Mouse (Mus musculus): ENCODE results near the gene Tex45. TPM values are rescaled to one million over a fixed set of nuclear protein-coding genes. Genes with fewer than 3 reads are reported as not detected.

The Tex45 gene
- polyA plus RNA-seq, 1 experiment from 2014 or later, result 0.23 TPM

DNA sequence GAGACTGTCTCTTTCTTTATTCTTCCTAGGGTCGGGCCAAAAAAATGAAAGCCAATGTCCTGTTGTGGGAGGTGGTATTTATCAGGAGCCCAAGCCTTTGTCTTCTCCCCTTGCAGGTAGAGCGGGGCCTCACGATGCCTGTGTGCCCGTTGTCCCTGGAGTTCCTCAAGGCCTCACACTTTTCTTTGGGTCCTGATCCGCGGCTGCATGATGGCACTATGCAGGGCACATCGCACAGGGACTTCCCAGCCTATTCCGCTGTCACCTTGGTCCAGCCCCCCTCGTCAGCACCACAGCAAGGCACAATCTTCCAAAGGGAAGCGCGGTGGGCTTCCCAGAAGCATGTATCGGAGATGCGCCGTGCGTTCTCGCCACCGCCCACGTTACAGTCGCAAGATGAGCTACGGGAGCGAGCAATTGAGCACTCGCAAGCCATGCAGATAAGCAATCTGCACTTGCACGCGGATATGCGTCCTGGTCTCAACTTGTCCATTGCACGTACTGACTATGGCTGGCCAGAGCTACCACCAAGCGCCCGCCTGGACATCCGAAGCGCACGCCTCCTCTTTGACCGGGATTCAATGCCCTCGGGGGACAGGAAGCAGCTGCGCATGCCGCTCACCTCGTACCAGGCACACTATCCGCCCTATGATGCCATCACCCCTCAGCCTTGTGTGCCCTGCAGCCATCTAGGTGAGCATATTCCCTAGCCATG is 5.2 kb downstream of the Tex45 start:
- 33% methylated on average over 37 of the region's 37 CpGs for WGBS
- H3K9me3 ChIP-seq (ENCODE audit: control insufficient read depth, low read length), result no peaks in the 10 kb centered on the region
- no peak for DNase-seq (ENCODE audit: low spot score, missing footprints)
- H3K9ac ChIP-seq (ENCODE audit: low read length), result no peak overlapping the region
- no peak overlapping the region for H3K27ac ChIP-seq (ENCODE audit: low read depth, low read length)
- no peaks in the 10 kb centered on the region for H3K4me1 ChIP-seq (ENCODE audit: control insufficient read depth, insufficient read depth, low read length)
- peak overlapping the region; percentile 11; the same call in 1 of the 2 replicates for H3K4me3 ChIP-seq (ENCODE audit: low read depth, low read length)
- peak overlapping the region; percentile 33 for H3K4me2 ChIP-seq
- 0 out of 2 replicates have a peak, but pooled peaks have one; percentile 42 for ATAC-seq (ENCODE audit: low FRiP score)
- H3K36me3 ChIP-seq (ENCODE audit: control insufficient read depth, insufficient read depth, low read length), result no peaks in the 10 kb centered on the region
- 0 out of 2 replicates have a peak, but pooled peaks cover 6% of the 10 kb centered on the region for H3K27me3 ChIP-seq (ENCODE audit: control insufficient read depth, insufficient read depth, low read length)

DNA sequence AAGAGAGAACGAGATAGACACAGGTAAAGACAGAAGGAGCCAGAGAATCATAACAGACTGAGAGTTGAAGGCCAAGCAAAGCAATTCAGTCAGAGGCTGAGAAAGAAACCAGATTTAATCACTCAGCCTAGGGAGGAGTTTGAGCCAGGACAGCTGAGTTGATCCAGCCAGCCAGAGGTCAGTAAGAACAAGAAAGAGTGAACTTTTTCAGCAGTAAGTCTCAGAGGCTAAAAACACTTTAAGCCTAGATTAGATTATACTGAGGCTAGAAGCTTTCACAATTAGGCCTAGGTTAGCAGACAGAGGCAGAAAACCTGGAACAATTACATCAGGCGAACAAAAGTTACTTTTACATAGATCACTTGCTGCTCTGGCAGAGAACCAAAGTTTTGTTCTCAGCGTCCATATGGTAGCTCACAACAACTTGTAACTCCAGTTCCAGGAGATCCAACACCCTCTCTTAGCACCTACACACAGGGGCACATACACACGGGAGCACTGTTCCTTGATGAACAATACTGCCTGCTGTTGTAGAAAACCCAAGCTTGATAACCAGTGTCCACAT is 9.6 kb downstream of the Tex45 start:
- ATAC-seq (ENCODE audit: low FRiP score), result no peak
- H3K9me3 ChIP-seq (ENCODE audit: control insufficient read depth, low read length), result no peaks in the 10 kb centered on the region

DNA sequence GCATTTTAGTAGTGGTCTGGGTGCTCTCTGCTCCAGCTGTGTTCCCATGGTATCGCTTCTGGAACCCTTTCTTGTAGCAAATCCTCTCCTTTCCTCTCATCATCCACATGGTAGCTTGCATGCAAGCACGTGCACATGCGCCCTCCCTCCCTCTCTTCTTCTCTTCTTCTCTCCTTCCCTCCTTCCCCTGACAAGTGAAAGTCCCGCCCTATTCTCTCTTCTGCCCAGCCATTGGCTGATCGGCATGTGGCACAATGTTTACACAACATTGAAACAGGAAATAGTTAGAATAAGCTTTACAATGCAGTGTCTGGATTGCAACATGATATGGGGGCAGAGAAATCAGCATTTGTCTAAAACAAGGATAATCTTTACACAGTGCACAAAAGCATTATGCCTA is 10.9 kb downstream of the Tex45 start:
- H3K4me2 ChIP-seq, result no peak overlapping the region
- no peak overlapping the region for H3K9ac ChIP-seq (ENCODE audit: low read length)
- no peak overlapping the region for H3K4me3 ChIP-seq (ENCODE audit: low read depth, low read length)
- no peaks in the 10 kb centered on the region for H3K27me3 ChIP-seq (ENCODE audit: control insufficient read depth, insufficient read depth, low read length)
- no peaks in the 10 kb centered on the region for H3K9me3 ChIP-seq (ENCODE audit: control insufficient read depth, low read length)
- H3K27ac ChIP-seq (ENCODE audit: low read depth, low read length), result no peak overlapping the region
- WGBS, result 66% methylated on average over 5 of the region's 5 CpGs
- no peak for ATAC-seq (ENCODE audit: low FRiP score)
- no peaks in the 10 kb centered on the region for H3K36me3 ChIP-seq (ENCODE audit: control insufficient read depth, insufficient read depth, low read length)
- H3K4me1 ChIP-seq (ENCODE audit: control insufficient read depth, insufficient read depth, low read length), result no peaks in the 10 kb centered on the region
- DNase-seq (ENCODE audit: low spot score, missing footprints), result no peak

More for the DNA sequence above, 9.6 kb downstream of the Tex45 start:
- no peaks in the 10 kb centered on the region for H3K4me1 ChIP-seq (ENCODE audit: control insufficient read depth, insufficient read depth, low read length)
- no peak overlapping the region for H3K4me2 ChIP-seq
- 0 out of 2 replicates have a peak, but pooled peaks cover 6% of the 10 kb centered on the region for H3K27me3 ChIP-seq (ENCODE audit: control insufficient read depth, insufficient read depth, low read length)
- no peak overlapping the region for H3K27ac ChIP-seq (ENCODE audit: low read depth, low read length)
- no peaks in the 10 kb centered on the region for H3K36me3 ChIP-seq (ENCODE audit: control insufficient read depth, insufficient read depth, low read length)
- no peak overlapping the region for H3K4me3 ChIP-seq (ENCODE audit: low read depth, low read length)
- 82% methylated on average over 4 of the region's 4 CpGs for WGBS
- no peak for DNase-seq (ENCODE audit: low spot score, missing footprints)
- H3K9ac ChIP-seq (ENCODE audit: low read length), result no peak overlapping the region

DNA sequence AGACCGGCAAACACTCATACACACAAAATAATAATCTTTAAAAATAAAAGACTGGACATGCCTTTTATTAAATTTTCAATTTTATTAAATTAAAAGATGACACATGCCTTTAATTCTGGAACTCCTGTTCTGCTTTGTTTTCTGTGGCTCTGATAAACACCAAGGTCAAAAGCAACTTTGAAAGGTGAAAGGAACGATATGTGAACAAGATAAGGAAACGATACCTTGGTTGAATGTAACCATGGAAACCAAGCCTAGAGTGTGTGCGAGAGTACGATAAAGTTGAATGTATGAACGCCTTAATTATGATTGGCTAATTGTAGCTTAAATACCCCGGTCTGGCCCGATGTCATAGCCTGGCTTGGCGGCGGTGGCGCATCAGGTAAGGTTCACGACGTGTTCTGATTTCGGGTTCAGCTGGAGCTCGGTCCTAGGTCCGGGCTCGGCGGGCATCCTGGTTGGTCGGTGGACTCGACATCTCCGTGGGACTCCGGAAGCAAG is 11.6 kb downstream of the Tex45 start:
- no peaks in the 10 kb centered on the region for H3K9me3 ChIP-seq (ENCODE audit: control insufficient read depth, low read length)
- DNase-seq (ENCODE audit: low spot score, missing footprints), result no peak
- H3K4me1 ChIP-seq (ENCODE audit: control insufficient read depth, insufficient read depth, low read length), result no peaks in the 10 kb centered on the region
- ATAC-seq (ENCODE audit: low FRiP score), result no peak
- no peak overlapping the region for H3K9ac ChIP-seq (ENCODE audit: low read length)
- no peaks in the 10 kb centered on the region for H3K36me3 ChIP-seq (ENCODE audit: control insufficient read depth, insufficient read depth, low read length)
- H3K27me3 ChIP-seq (ENCODE audit: control insufficient read depth, insufficient read depth, low read length), result no peaks in the 10 kb centered on the region
- 91% methylated on average over 22 of the region's 22 CpGs for WGBS
- H3K4me3 ChIP-seq (ENCODE audit: low read depth, low read length), result no peak overlapping the region
- no peak overlapping the region for H3K27ac ChIP-seq (ENCODE audit: low read depth, low read length)
- no peak overlapping the region for H3K4me2 ChIP-seq

DNA sequence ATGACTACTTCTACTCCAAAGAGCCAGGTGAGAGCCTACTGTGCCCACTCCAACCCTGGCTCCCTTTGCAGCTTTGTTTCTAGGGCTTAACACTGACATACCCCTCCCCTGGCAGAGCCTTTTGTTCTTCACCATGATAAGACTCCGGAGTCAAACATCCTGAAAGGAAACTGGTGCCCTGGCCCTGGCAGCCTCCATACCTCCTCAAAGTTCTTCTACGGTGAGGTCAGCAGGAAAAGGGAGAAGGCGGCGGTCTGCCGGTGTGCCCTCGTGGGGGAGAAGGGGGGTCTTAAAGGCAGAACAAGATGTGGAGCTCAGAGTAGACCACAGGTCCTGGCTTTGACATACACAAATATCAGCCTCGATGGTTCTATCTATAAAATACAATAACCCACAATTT is 12.9 kb downstream of the Tex45 start:
- ATAC-seq (ENCODE audit: low FRiP score) (no peak), DNase-seq (ENCODE audit: low spot score, missing footprints) (no peak)
- Histone ChIP-seq H3K9me3 (ENCODE audit: control insufficient read depth, low read length) (no peaks in the 10 kb centered on the region), H3K27me3 (ENCODE audit: control insufficient read depth, insufficient read depth, low read length) (no peaks in the 10 kb centered on the region), H3K27ac (ENCODE audit: low read depth, low read length) (no peak overlapping the region), H3K4me2 (no peak overlapping the region), H3K4me1 (ENCODE audit: control insufficient read depth, insufficient read depth, low read length) (no peaks in the 10 kb centered on the region), H3K36me3 (ENCODE audit: control insufficient read depth, insufficient read depth, low read length) (no peaks in the 10 kb centered on the region), H3K4me3 (ENCODE audit: low read depth, low read length) (no peak overlapping the region), H3K9ac (ENCODE audit: low read length) (no peak overlapping the region)
- 92% methylated on average over 7 of the region's 7 CpGs for WGBS

DNA sequence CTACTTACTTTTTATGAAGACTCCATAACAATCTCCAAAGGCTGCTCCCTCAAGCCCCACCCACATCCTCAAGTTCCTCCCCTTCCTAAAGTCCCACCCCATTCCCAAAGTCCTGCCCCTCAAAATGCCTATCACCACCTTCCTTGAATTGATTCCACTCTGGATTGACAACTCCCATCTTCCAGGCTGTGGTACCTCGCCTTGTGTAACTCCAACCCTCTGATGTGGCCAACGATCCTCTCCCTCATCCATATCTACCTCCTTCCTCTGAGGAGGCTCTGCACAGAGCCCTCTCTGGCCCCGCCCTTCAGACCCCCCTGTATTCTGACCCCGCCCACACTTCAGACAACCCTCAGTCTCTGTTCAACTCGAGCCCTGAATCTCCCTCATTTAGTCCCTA is 14.5 kb downstream of the Tex45 start:
- DNase-seq (ENCODE audit: low spot score, missing footprints) (no peak), ATAC-seq (ENCODE audit: low FRiP score) (peak; percentile 55; the same call in 1 of the 2 replicates)
- Histone ChIP-seq H3K4me1 (ENCODE audit: control insufficient read depth, insufficient read depth, low read length) (no peaks in the 10 kb centered on the region), H3K9ac (ENCODE audit: low read length) (no peak overlapping the region), H3K36me3 (ENCODE audit: control insufficient read depth, insufficient read depth, low read length) (no peaks in the 10 kb centered on the region), H3K9me3 (ENCODE audit: control insufficient read depth, low read length) (no peaks in the 10 kb centered on the region), H3K4me2 (no peak overlapping the region), H3K4me3 (ENCODE audit: low read depth, low read length) (no peak overlapping the region), H3K27ac (ENCODE audit: low read depth, low read length) (no peak overlapping the region), H3K27me3 (ENCODE audit: control insufficient read depth, insufficient read depth, low read length) (no peaks in the 10 kb centered on the region)
- 24% methylated on average over 5 of the region's 5 CpGs for WGBS

DNA sequence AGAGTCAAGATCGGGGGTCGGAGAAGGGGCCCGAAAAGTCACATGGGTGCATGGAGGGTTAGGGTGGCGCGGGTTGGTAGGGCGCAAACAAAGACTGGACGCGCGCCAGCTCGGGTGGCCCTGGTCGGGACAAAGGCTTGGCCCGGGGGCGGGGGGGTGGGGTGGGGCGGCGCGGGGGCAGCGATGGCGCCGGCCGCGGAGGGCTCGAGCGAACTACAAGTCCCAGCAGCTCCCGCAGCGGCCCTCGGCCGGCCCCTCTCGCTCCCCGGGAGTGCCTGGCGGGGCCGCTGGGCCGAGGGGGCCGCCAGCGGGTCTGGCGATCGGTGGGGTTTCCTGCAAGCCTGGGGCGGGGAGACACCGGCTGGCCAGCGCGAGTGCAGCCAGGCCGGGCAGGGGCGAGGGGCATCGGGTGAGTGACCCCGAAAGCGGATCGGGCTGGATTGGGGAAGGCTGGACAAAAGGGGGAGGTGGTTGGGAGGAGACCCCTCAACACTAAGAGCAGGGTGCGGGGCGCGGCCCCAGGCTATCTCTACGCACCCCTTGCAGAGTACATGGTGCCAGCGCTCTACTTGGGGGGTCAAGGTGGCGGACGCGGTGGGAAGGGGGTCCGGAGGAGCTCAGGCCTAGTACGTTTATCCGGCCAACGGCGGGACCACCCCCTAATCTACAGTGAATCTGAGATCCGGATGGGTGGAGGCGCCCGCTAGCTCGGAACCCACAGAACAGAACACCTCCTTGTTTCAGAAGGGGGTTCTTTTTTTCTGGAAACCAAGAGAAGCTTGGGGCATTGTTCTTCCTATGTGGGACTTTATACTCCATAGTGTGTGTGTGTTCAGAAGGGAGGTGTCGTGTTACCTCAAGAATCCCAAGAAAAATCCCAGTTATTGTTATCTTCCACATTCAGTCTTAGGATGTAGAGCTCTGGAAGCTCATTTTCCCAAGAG is 22.5 kb downstream of the Tex45 start, which contains the start of gene Zfp358:
Gene Zfp358 (plus strand): TSS at position 238 of the 944 bp plus-strand sequence.
- ATAC-seq (ENCODE audit: low FRiP score) (peak; percentile 94), DNase-seq (ENCODE audit: low spot score, missing footprints) (peak; percentile 97)
- peak within 1 kb of the TSS; percentile 74 for H3K4me2 ChIP-seq
- peaks cover 12% of the 10 kb centered on the region for H3K4me1 ChIP-seq (ENCODE audit: control insufficient read depth, insufficient read depth, low read length)
- no peaks in the 10 kb centered on the region for H3K27me3 ChIP-seq (ENCODE audit: control insufficient read depth, insufficient read depth, low read length)
- under 1% methylated on average over 61 of the region's 64 CpGs for WGBS
- peak within 1 kb of the TSS; percentile 50 for H3K27ac ChIP-seq (ENCODE audit: low read depth, low read length)
- peak within 1 kb of the TSS; percentile 99 for H3K9ac ChIP-seq (ENCODE audit: low read length)
- H3K4me3 ChIP-seq (ENCODE audit: low read depth, low read length), result peak within 1 kb of the TSS; percentile 92
- H3K36me3 ChIP-seq (ENCODE audit: control insufficient read depth, insufficient read depth, low read length), result peaks cover 25% of the 10 kb centered on the region
- peaks cover 6% of the 10 kb centered on the region; the same call in 1 of the 2 replicates for H3K9me3 ChIP-seq (ENCODE audit: control insufficient read depth, low read length)

DNA sequence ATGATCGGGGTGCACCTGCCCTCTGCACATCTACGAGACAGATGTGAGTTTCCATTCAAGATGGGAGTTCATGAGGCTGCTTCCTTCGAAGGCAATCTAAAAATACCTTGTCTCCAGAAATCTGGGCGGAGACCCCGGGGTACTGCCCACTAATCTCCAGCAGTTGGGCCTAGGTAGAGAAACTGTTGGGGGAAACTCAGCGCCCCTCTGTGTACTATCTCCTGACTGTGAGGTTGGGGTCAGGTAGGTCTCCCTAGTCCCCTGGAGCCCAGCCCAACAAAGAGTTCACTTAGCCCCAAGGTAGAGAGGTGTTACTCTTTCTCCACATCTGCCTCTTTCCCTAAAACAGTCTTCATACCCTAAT is 23.2 kb downstream of the Tex45 start:
- peak; percentile 3; the same call in 1 of the 2 replicates for ATAC-seq (ENCODE audit: low FRiP score)
- peak overlapping the region; percentile 99 for H3K9ac ChIP-seq (ENCODE audit: low read length)
- WGBS, result 41% methylated on average over 6 of the region's 6 CpGs
- DNase-seq (ENCODE audit: low spot score, missing footprints), result no peak
- peak overlapping the region; percentile 74 for H3K4me2 ChIP-seq
- H3K9me3 ChIP-seq (ENCODE audit: control insufficient read depth, low read length), result peaks cover 6% of the 10 kb centered on the region; the same call in 1 of the 2 replicates
- no peaks in the 10 kb centered on the region for H3K27me3 ChIP-seq (ENCODE audit: control insufficient read depth, insufficient read depth, low read length)
- peak overlapping the region; percentile 92 for H3K4me3 ChIP-seq (ENCODE audit: low read depth, low read length)
- H3K4me1 ChIP-seq (ENCODE audit: control insufficient read depth, insufficient read depth, low read length), result peaks cover 12% of the 10 kb centered on the region
- H3K36me3 ChIP-seq (ENCODE audit: control insufficient read depth, insufficient read depth, low read length), result peaks cover 25% of the 10 kb centered on the region
- peak overlapping the region; percentile 50; the same call in 1 of the 2 replicates for H3K27ac ChIP-seq (ENCODE audit: low read depth, low read length)
